ENCODE assay signal across 8 mouse cellular contexts in the genomic region with DNA sequence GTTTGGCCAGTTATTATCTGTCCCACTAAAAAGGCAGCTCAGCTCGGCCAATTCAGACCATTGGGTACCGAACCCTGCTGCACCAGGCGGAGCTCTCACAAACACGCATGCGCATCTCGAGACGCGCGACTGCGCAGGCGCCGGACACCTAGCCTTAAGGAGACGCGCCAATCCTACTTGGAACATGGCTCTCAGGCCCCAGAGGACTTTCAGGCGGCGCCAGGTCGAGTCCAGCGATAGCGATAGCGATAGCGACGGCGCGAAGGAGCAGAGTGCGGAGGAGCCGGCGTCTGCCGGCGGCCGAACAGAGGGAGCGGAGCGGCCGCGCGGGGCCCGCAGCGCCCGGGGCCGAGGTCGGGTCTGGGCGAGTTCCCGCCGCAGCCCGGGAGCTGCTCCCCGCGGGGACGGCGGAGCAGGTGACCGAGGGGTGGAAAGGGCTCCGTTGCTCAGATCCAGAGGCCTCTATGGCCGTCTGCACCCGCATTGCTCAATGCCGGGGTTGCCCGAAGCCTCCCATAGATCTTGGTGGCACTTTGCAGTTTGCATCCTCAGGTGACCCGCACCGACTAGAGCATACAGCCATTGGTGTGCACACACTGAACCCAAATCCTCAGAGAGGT. TPM values are rescaled to one million over a fixed set of nuclear protein-coding genes. Genes with fewer than 3 reads are reported as not detected.
DNase-seq lines count a peak whose midpoint lies in the region; ATAC-seq and TF ChIP-seq lines count a peak whose summit lies in the region.

A gene (plus strand): TSS at position 147 of the 620 bp plus-strand sequence.

- H3K4me1 ChIP-seq in G1E (ENCODE audit: insufficient read depth, low read depth, low read length), result peaks cover 33% of the 10 kb centered on the region
- H3K4me1 ChIP-seq in forebrain, postnatal 0 days (ENCODE audit: insufficient read depth), result 0 out of 2 replicates have a peak, but pooled peaks cover 7% of the 10 kb centered on the region
- H3K4me1 ChIP-seq in lung, embryonic 15.5 days, result peaks cover 3% of the 10 kb centered on the region; the same call in 1 of the 2 replicates

- peak within 1 kb of the TSS; percentile 92 for H3K9ac ChIP-seq in forebrain, postnatal 0 days
- H3K9ac ChIP-seq in lung, embryonic 15.5 days, result peak within 1 kb of the TSS; percentile 75

- WGBS in forebrain, postnatal 0 days, result under 1% methylated on average over 56 of the region's 56 CpGs
- WGBS in lung, embryonic 15.5 days, result under 1% methylated on average over 56 of the region's 56 CpGs

- peak within 1 kb of the TSS; percentile 89 for H3K4me3 ChIP-seq in G1E (ENCODE audit: low read depth, low read length)
- peak within 1 kb of the TSS; percentile 86 for H3K4me3 ChIP-seq in forebrain, postnatal 0 days (ENCODE audit: low read depth, low read length)
- peak within 1 kb of the TSS; percentile 67 for H3K4me3 ChIP-seq in lung, embryonic 15.5 days

- no peak for TF ChIP-seq CTCF in G1E (IDR thresholded peaks at IDR 0.05; ENCODE audit: low read depth, low read length)
- TF ChIP-seq CTCF in forebrain, postnatal 0 days (IDR thresholded peaks at IDR 0.05; ENCODE audit: low read depth), result no peak

- DNase-seq in G1E (ENCODE audit: low spot score), result peak; percentile 82
- peak; percentile 95 to 98 for DNase-seq in cerebellum, adult 18-20 months
- DNase-seq in forebrain, postnatal 0 days, result peak; percentile 97
- peak; percentile 95 for DNase-seq in heart, postnatal 4 days
- DNase-seq in layer of hippocampus, adult 8-10 months (ENCODE audit: low spot score in 2 of 2), result peak; percentile 86 to 93
- peak; percentile 87 for DNase-seq in ovary, adult 18-20 months (ENCODE audit: low spot score)
- peak; percentile 92 for DNase-seq in thymus, postnatal 0 days (ENCODE audit: low spot score)

- ATAC-seq in G1E (ENCODE audit: extremely low read depth, insufficient number of reproducible peaks, low FRiP score, poor library complexity, severe bottlenecking), result peak; percentile 82
- peak; percentile 96 for ATAC-seq in forebrain, postnatal 0 days
- ATAC-seq in lung, embryonic 15.5 days (ENCODE audit: borderline replicate concordance, extremely low read depth, low FRiP score, low TSS enrichment), result peak; percentile 93

- H3K9me3 ChIP-seq in G1E (replicated peaks), result no peaks in the 10 kb centered on the region
- H3K9me3 ChIP-seq in forebrain, postnatal 0 days (ENCODE audit: low read length), result no peaks in the 10 kb centered on the region
- H3K9me3 ChIP-seq in lung, embryonic 15.5 days, result no peaks in the 10 kb centered on the region

- H3K36me3 ChIP-seq in G1E (replicated peaks), result peaks cover 37% of the 10 kb centered on the region
- peaks cover 17% of the 10 kb centered on the region for H3K36me3 ChIP-seq in forebrain, postnatal 0 days (ENCODE audit: insufficient read depth)
- peaks cover 24% of the 10 kb centered on the region for H3K36me3 ChIP-seq in lung, embryonic 15.5 days

- no peaks in the 10 kb centered on the region for H3K27me3 ChIP-seq in G1E (ENCODE audit: insufficient read depth, low read length)
- no peaks in the 10 kb centered on the region for H3K27me3 ChIP-seq in forebrain, postnatal 0 days (ENCODE audit: insufficient read depth, low read length)
- no peaks in the 10 kb centered on the region for H3K27me3 ChIP-seq in lung, embryonic 15.5 days

- H3K4me2 ChIP-seq in forebrain, postnatal 0 days (ENCODE audit: low read depth), result peak within 1 kb of the TSS; percentile 68
- peak within 1 kb of the TSS; percentile 65 for H3K4me2 ChIP-seq in lung, embryonic 15.5 days

- H3K27ac ChIP-seq in forebrain, postnatal 0 days (ENCODE audit: low read depth, low read length), result 0 out of 2 replicates have a peak within 1 kb of the TSS, but pooled peaks have one; percentile 11
- peak within 1 kb of the TSS; percentile 62 for H3K27ac ChIP-seq in lung, embryonic 15.5 days

RNA-seq across cellular contexts. Expression of the gene that starts here (rescaled TPM):
- total RNA-seq in G1E (2014; fragmentation: Nextera tagmentation) (69.0 and 77.4 TPM in 2 replicates), G1E (2017) (48.2 and 57.4 TPM in 2 replicates)
- polyA plus RNA-seq in G1E (2012), result 5.0 and 5.9 TPM in 2 replicates
- 17.2 and 24.4 TPM in 2 replicates for total RNA-seq in forebrain, postnatal 0 days (2014; rRNA removed)
- 1.9 and 4.6 TPM in 2 replicates for polyA plus RNA-seq in forebrain, postnatal 0 days (2015; fragmentation: Nextera tagmentation; extraction: Ambion mirVana)
- total RNA-seq in heart, postnatal 4 days (2021), result 1 to 10 TPM; 5.3 to 7.4 TPM
- 10 to 100 TPM; 10.6 to 18.9 (median 14.2) TPM for total RNA-seq in layer of hippocampus, adult 8-10 months (2022)
- 8.7 and 10.7 TPM in 2 replicates for polyA plus RNA-seq in lung, embryonic 15.5 days (2015; fragmentation: Nextera tagmentation; extraction: Ambion mirVana)
- 7.1 and 7.7 TPM in 2 replicates for polyA plus RNA-seq in thymus, postnatal 0 days (2015; fragmentation: Nextera tagmentation; extraction: Ambion mirVana)

Comparison
In these comparisons a context has a peak if more than half of its experiments do, and no peak if none do; other contexts are left out.
1. Peak in every context shown above with its lines: DNase-seq, ATAC-seq, H3K4me3 ChIP-seq and H3K27ac ChIP-seq.